ENCODE assay signal across 10 mouse cellular contexts in genomic region chr16:91084307-91085238, GRCm38 (mm10). TPM values are rescaled to one million over a fixed set of nuclear protein-coding genes. Genes with fewer than 3 reads are reported as not detected.
A peak's percentile ranks its signal among the peaks of the same experiment; 100 is the strongest.
DNase-seq lines count a peak whose midpoint lies in the region; ATAC-seq and TF ChIP-seq lines count a peak whose summit lies in the region.
"Had no signal": no experiment of that assay in that cellular context is flagged by ENCODE, and none has a peak within 500 bp of the region (broad histone marks: within the 10 kb centered on the region; RNA-seq: fewer than 3 reads in every experiment).

No protein-coding gene starts in this region.

- no peak for DNase-seq in hindbrain, embryonic 10.5 days (ENCODE audit: low spot score)
- peak; percentile 62 for DNase-seq in midbrain, embryonic 14.5 days
- DNase-seq in cerebellum, adult 9-11 months, result peak; percentile 93
- peak; percentile 91 for DNase-seq in hindbrain, postnatal 0 days (ENCODE audit: low spot score)
- DNase-seq in embryo, embryonic 9.5 days (ENCODE audit: extremely low spot score), result no peak
- DNase-seq: spleen, adult 18-20 months had no signal

- no peak overlapping the region for H3K4me3 ChIP-seq in hindbrain, embryonic 13.5 days
- no peak overlapping the region for H3K4me3 ChIP-seq in hindbrain, embryonic 10.5 days
- no peak overlapping the region for H3K4me3 ChIP-seq in midbrain, embryonic 14.5 days (replicated peaks; ENCODE audit: low read depth, low read length)
- H3K4me3 ChIP-seq in midbrain, embryonic 13.5 days (replicated peaks), result no peak overlapping the region
- no peak overlapping the region for H3K4me3 ChIP-seq in hindbrain, postnatal 0 days (ENCODE audit: low read length)
- H3K4me3 ChIP-seq in kidney, embryonic 16.5 days (ENCODE audit: low read length), result no peak overlapping the region
- H3K4me3 ChIP-seq: myocyte had no signal

- ATAC-seq in hindbrain, embryonic 13.5 days (ENCODE audit: low FRiP score), result peak; percentile 24; the same call in 1 of the 2 replicates
- no peak for ATAC-seq in midbrain, embryonic 14.5 days (ENCODE audit: low FRiP score, low TSS enrichment)
- no peak for ATAC-seq in midbrain, embryonic 13.5 days
- 0 out of 2 replicates have a peak, but pooled peaks have one; percentile 55 for ATAC-seq in hindbrain, postnatal 0 days
- ATAC-seq in kidney, embryonic 16.5 days (ENCODE audit: low FRiP score, low TSS enrichment), result no peak

- no peak for TF ChIP-seq CTCF in hindbrain, postnatal 0 days (IDR thresholded peaks at IDR 0.05; ENCODE audit: low read depth)

- H3K4me1 ChIP-seq in hindbrain, embryonic 13.5 days (replicated peaks), result 0 out of 2 replicates have a peak, but pooled peaks cover 3% of the 10 kb centered on the region
- no peaks in the 10 kb centered on the region for H3K4me1 ChIP-seq in hindbrain, embryonic 10.5 days (replicated peaks)
- H3K4me1 ChIP-seq in midbrain, embryonic 14.5 days (ENCODE audit: control insufficient read depth, insufficient read depth, low read length), result 0 out of 2 replicates have a peak, but pooled peaks cover 3% of the 10 kb centered on the region
- H3K4me1 ChIP-seq in midbrain, embryonic 13.5 days (replicated peaks), result no peaks in the 10 kb centered on the region
- H3K4me1 ChIP-seq in hindbrain, postnatal 0 days (ENCODE audit: insufficient read depth, low read length), result no peaks in the 10 kb centered on the region
- H3K4me1 ChIP-seq in kidney, embryonic 16.5 days (ENCODE audit: insufficient read depth, low read length), result no peaks in the 10 kb centered on the region

- H3K4me2 ChIP-seq in hindbrain, embryonic 13.5 days, result no peak overlapping the region
- H3K4me2 ChIP-seq in midbrain, embryonic 14.5 days (ENCODE audit: low read length), result no peak overlapping the region
- H3K4me2 ChIP-seq in midbrain, embryonic 13.5 days (replicated peaks), result no peak overlapping the region
- H3K4me2 ChIP-seq in hindbrain, postnatal 0 days (ENCODE audit: low read depth, low read length), result peak overlapping the region; percentile 32
- H3K4me2 ChIP-seq in kidney, embryonic 16.5 days (replicated peaks; ENCODE audit: low read depth, low read length), result no peak overlapping the region

- no peaks in the 10 kb centered on the region for H3K9me3 ChIP-seq in hindbrain, embryonic 13.5 days
- no peaks in the 10 kb centered on the region for H3K9me3 ChIP-seq in hindbrain, embryonic 10.5 days
- H3K9me3 ChIP-seq in midbrain, embryonic 14.5 days (ENCODE audit: control insufficient read depth, low read length), result no peaks in the 10 kb centered on the region
- no peaks in the 10 kb centered on the region for H3K9me3 ChIP-seq in midbrain, embryonic 13.5 days
- no peaks in the 10 kb centered on the region for H3K9me3 ChIP-seq in hindbrain, postnatal 0 days (ENCODE audit: low read length)
- H3K9me3 ChIP-seq in kidney, embryonic 16.5 days (ENCODE audit: low read length), result no peaks in the 10 kb centered on the region

- H3K9ac ChIP-seq in hindbrain, embryonic 13.5 days, result no peak overlapping the region
- no peak overlapping the region for H3K9ac ChIP-seq in midbrain, embryonic 14.5 days (replicated peaks; ENCODE audit: low read length)
- no peak overlapping the region for H3K9ac ChIP-seq in midbrain, embryonic 13.5 days (replicated peaks)
- no peak overlapping the region for H3K9ac ChIP-seq in hindbrain, postnatal 0 days (replicated peaks; ENCODE audit: low read length)
- H3K9ac ChIP-seq in kidney, embryonic 16.5 days (replicated peaks; ENCODE audit: low read length), result no peak overlapping the region

- no peaks in the 10 kb centered on the region for H3K36me3 ChIP-seq in hindbrain, embryonic 13.5 days
- no peaks in the 10 kb centered on the region for H3K36me3 ChIP-seq in hindbrain, embryonic 10.5 days
- H3K36me3 ChIP-seq in midbrain, embryonic 14.5 days (ENCODE audit: control insufficient read depth, insufficient read depth, low read length), result no peaks in the 10 kb centered on the region
- no peaks in the 10 kb centered on the region for H3K36me3 ChIP-seq in midbrain, embryonic 13.5 days
- no peaks in the 10 kb centered on the region for H3K36me3 ChIP-seq in hindbrain, postnatal 0 days (ENCODE audit: insufficient read depth, low read length)
- H3K36me3 ChIP-seq in kidney, embryonic 16.5 days (ENCODE audit: insufficient read depth, low read length), result no peaks in the 10 kb centered on the region

- H3K27ac ChIP-seq in hindbrain, embryonic 13.5 days, result no peak overlapping the region
- H3K27ac ChIP-seq in hindbrain, embryonic 10.5 days, result no peak overlapping the region
- H3K27ac ChIP-seq in midbrain, embryonic 14.5 days (replicated peaks; ENCODE audit: low read depth, low read length), result no peak overlapping the region
- H3K27ac ChIP-seq in midbrain, embryonic 13.5 days, result no peak overlapping the region
- H3K27ac ChIP-seq in hindbrain, postnatal 0 days, result no peak overlapping the region
- no peak overlapping the region for H3K27ac ChIP-seq in kidney, embryonic 16.5 days (ENCODE audit: low read length)

- WGBS in hindbrain, embryonic 13.5 days, result 84% methylated on average over 21 of the region's 21 CpGs
- 88% methylated on average over 21 of the region's 21 CpGs for WGBS in hindbrain, embryonic 10.5 days
- 85% methylated on average over 21 of the region's 21 CpGs for WGBS in midbrain, embryonic 14.5 days
- WGBS in midbrain, embryonic 13.5 days, result 91% methylated on average over 21 of the region's 21 CpGs
- 60% methylated on average over 21 of the region's 21 CpGs for WGBS in hindbrain, postnatal 0 days
- 85% methylated on average over 21 of the region's 21 CpGs for WGBS in kidney, embryonic 16.5 days

- H3K27me3 ChIP-seq in hindbrain, embryonic 13.5 days, result peaks cover 77% of the 10 kb centered on the region
- H3K27me3 ChIP-seq in hindbrain, embryonic 10.5 days (ENCODE audit: insufficient read depth, poor library complexity, severe bottlenecking), result peaks cover 44% of the 10 kb centered on the region
- H3K27me3 ChIP-seq in midbrain, embryonic 14.5 days (ENCODE audit: control insufficient read depth, insufficient read depth, low read length), result peaks cover 7% of the 10 kb centered on the region; the same call in 1 of the 2 replicates
- H3K27me3 ChIP-seq in midbrain, embryonic 13.5 days, result peaks cover 48% of the 10 kb centered on the region
- H3K27me3 ChIP-seq in hindbrain, postnatal 0 days (ENCODE audit: insufficient read depth, low read length), result peaks cover 14% of the 10 kb centered on the region; the same call in 1 of the 2 replicates
- peaks cover 11% of the 10 kb centered on the region; the same call in 1 of the 2 replicates for H3K27me3 ChIP-seq in kidney, embryonic 16.5 days (ENCODE audit: insufficient read depth, low read length)

RNA-seq across cellular contexts. Expression of gene 4932438H23Rik, which starts 10.3 kb away (rescaled TPM):
- 0.83 and 0.99 TPM in 2 replicates for polyA plus RNA-seq in hindbrain, embryonic 13.5 days (2015; fragmentation: Nextera tagmentation; extraction: Ambion mirVana)
- 0.11 and 0.27 TPM in 2 replicates for polyA plus RNA-seq in hindbrain, embryonic 10.5 days (2016; fragmentation: Nextera tagmentation; extraction: Ambion mirVana)
- polyA plus RNA-seq in midbrain, embryonic 14.5 days (2014; fragmentation: Nextera tagmentation; extraction: Ambion mirVana), result 0.34 and 1.7 TPM in 2 replicates
- polyA plus RNA-seq in midbrain, embryonic 13.5 days (2015; fragmentation: Nextera tagmentation; extraction: Ambion mirVana), result 0.42 and 1.6 TPM in 2 replicates
- 1.6 and 2.0 TPM in 2 replicates for total RNA-seq in hindbrain, postnatal 0 days (2014; rRNA removed)
- 0.94 and 2.0 TPM in 2 replicates for polyA plus RNA-seq in hindbrain, postnatal 0 days (2015; fragmentation: Nextera tagmentation; extraction: Ambion mirVana)
- polyA plus RNA-seq in kidney, embryonic 16.5 days (2015; fragmentation: Nextera tagmentation; extraction: Ambion mirVana), result 0.09 TPM in 1 of 2 replicates, not detected in the other

RNA-seq across cellular contexts. Expression of gene Paxbp1, which starts 40.2 kb away (rescaled TPM):
- 77.1 and 79.7 TPM in 2 replicates for polyA plus RNA-seq in hindbrain, embryonic 13.5 days (2015; fragmentation: Nextera tagmentation; extraction: Ambion mirVana)
- polyA plus RNA-seq in hindbrain, embryonic 10.5 days (2016; fragmentation: Nextera tagmentation; extraction: Ambion mirVana), result 54.4 and 58.3 TPM in 2 replicates
- polyA plus RNA-seq in midbrain, embryonic 14.5 days (2014; fragmentation: Nextera tagmentation; extraction: Ambion mirVana), result 83.8 and 96.8 TPM in 2 replicates
- 85.5 and 89.6 TPM in 2 replicates for polyA plus RNA-seq in midbrain, embryonic 13.5 days (2015; fragmentation: Nextera tagmentation; extraction: Ambion mirVana)
- total RNA-seq in hindbrain, postnatal 0 days (2014; rRNA removed), result 39.7 and 45.3 TPM in 2 replicates
- polyA plus RNA-seq in hindbrain, postnatal 0 days (2015; fragmentation: Nextera tagmentation; extraction: Ambion mirVana), result 22.8 and 27.2 TPM in 2 replicates
- 51.4 and 54.5 TPM in 2 replicates for polyA plus RNA-seq in kidney, embryonic 16.5 days (2015; fragmentation: Nextera tagmentation; extraction: Ambion mirVana)

Comparison
In these comparisons a context has a peak if more than half of its experiments do, and no peak if none do; other contexts are left out.
1. DNase-seq: peak in midbrain, embryonic 14.5 days (single experiment), cerebellum, adult 9-11 months (single experiment) and hindbrain, postnatal 0 days (single experiment); none in hindbrain, embryonic 10.5 days (single experiment) and embryo, embryonic 9.5 days (single experiment).
2. ATAC-seq: peak in hindbrain, embryonic 13.5 days (single experiment) and hindbrain, postnatal 0 days (single experiment); none in midbrain, embryonic 14.5 days (single experiment), midbrain, embryonic 13.5 days (single experiment) and kidney, embryonic 16.5 days (single experiment).